Mouse (Mus musculus): ENCODE measurements at regions not wholly inside any gene's neighbourhood (a gene's known extent, or its start where the extent isn't known, plus 50 kb on each side); places are given as distances from the start of the nearest gene placed in this dataset.
A peak's percentile ranks its signal among the peaks of the same experiment; 100 is the strongest.

DNA sequence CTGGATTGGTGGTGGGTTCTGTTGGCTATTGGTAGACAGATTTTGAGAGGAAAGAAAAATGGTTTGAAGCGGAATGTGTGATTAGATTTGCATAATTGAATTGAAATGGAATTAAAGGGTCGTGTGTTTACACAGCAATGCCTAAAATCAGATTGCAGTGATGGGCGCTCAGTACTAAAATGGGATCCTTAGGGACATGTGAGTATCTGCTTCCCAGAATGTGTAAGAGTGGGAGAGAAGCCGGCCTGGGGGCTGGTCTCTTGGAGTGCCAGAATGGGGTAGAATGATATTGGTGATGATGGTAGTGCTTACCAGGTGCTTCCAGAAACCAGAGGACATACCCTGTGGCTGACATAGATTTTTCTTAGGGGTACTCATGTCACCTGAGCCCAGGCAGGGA is 86.2 kb upstream of the Fstl4 start:
- H3K4me1 ChIP-seq (replicated peaks), result no peaks in the 10 kb centered on the region
- H3K27ac ChIP-seq, result no peak overlapping the region
- H3K9me3 ChIP-seq, result peaks cover 13% of the 10 kb centered on the region; the same call in 1 of the 2 replicates
- no peak overlapping the region for H3K9ac ChIP-seq (replicated peaks)
- no peaks in the 10 kb centered on the region for H3K27me3 ChIP-seq
- 74% methylated on average over 4 of the region's 4 CpGs for WGBS
- ATAC-seq, result no peak
- no peaks in the 10 kb centered on the region for H3K36me3 ChIP-seq
- no peak overlapping the region for H3K4me2 ChIP-seq (replicated peaks)
- H3K4me3 ChIP-seq (replicated peaks), result no peak overlapping the region

DNA sequence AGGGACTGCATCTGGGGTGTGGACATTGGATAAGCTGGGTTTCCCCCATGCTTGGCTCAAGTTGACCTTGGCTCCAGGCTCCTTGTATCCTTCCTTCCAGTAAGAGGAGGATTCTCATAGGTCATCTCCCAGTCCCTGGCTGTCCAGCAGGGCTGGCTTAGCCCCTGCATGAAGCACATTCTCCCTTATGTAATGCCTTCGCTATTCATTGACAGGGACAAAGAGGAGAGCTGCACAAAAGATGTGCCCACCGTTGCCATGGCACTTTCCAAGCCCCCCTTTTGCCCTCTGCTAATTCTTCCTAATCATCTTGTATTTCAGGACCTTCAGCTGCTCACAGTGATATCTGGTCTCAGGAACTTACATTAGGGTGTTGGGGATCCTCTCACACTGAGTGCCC is 79.0 kb upstream of the Fstl4 start:
- WGBS, result 14% methylated on average over 2 of the region's 2 CpGs
- Histone ChIP-seq H3K36me3 (no peaks in the 10 kb centered on the region), H3K4me1 (replicated peaks) (peaks cover 10% of the 10 kb centered on the region), H3K4me3 (replicated peaks) (no peak overlapping the region), H3K9ac (replicated peaks) (no peak overlapping the region), H3K27me3 (no peaks in the 10 kb centered on the region), H3K27ac (peak overlapping the region; percentile 4; the same call in 1 of the 2 replicates), H3K9me3 (peaks cover 15% of the 10 kb centered on the region; the same call in 1 of the 2 replicates), H3K4me2 (replicated peaks) (no peak overlapping the region)
- ATAC-seq, result peak; percentile 82

- Histone ChIP-seq H3K27me3 (no peaks in the 10 kb centered on the region), H3K4me2 (replicated peaks) (no peak overlapping the region), H3K27ac (no peak overlapping the region), H3K36me3 (no peaks in the 10 kb centered on the region), H3K4me3 (replicated peaks) (no peak overlapping the region), H3K9me3 (peaks cover 7% of the 10 kb centered on the region; the same call in 1 of the 2 replicates), H3K9ac (replicated peaks) (no peak overlapping the region), H3K4me1 (replicated peaks) (no peaks in the 10 kb centered on the region)
- WGBS, result 73% methylated on average over 3 of the region's 3 CpGs
- no peak for ATAC-seq
Observed at GRCm38 (mm10) chr11:52692701-52693100, 71.7 kb upstream of the Fstl4 start.

GRCm38 (mm10) chr11:52701682-52702081 is 62.8 kb upstream of the Fstl4 start:
- WGBS, result 91% methylated on average over 10 of the region's 10 CpGs
- no peaks in the 10 kb centered on the region for H3K27me3 ChIP-seq
- H3K4me1 ChIP-seq (replicated peaks), result no peaks in the 10 kb centered on the region
- no peak overlapping the region for H3K9ac ChIP-seq (replicated peaks)
- H3K27ac ChIP-seq, result no peak overlapping the region
- no peaks in the 10 kb centered on the region for H3K36me3 ChIP-seq
- H3K4me3 ChIP-seq (replicated peaks), result no peak overlapping the region
- H3K9me3 ChIP-seq, result no peaks in the 10 kb centered on the region
- H3K4me2 ChIP-seq (replicated peaks), result no peak overlapping the region
- ATAC-seq, result no peak

DNA sequence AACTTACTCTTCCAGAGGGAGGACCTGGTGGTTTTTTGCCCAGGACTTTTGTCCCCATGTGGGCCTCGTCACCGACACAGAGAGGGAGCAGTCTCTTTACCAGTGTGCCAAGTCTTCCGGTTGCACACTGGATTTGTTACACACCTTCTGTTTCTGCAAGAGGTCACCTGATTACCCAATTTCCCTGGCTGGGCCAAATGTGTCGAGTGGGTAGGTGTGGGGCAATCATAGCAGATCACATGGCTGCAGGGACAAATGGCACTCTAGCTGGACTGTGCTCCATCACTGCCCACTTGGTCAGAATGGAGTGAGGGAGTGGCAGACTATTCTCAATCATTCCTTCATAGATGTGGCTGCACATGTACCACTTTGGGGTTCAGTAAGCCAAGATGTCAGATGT is 61.0 kb upstream of the Fstl4 start:
- Histone ChIP-seq H3K4me1 (replicated peaks) (no peaks in the 10 kb centered on the region), H3K4me3 (replicated peaks) (no peak overlapping the region), H3K27ac (no peak overlapping the region), H3K9ac (replicated peaks) (no peak overlapping the region), H3K27me3 (no peaks in the 10 kb centered on the region), H3K36me3 (no peaks in the 10 kb centered on the region), H3K9me3 (no peaks in the 10 kb centered on the region), H3K4me2 (replicated peaks) (no peak overlapping the region)
- no peak for ATAC-seq
- 88% methylated on average over 4 of the region's 4 CpGs for WGBS

All from midbrain, embryonic 13.5 days (tissue).